Mouse (Mus musculus) adrenal gland, postnatal 10 days (tissue): ENCODE measurements around the gene Dnhd1. TPM values are rescaled to one million over a fixed set of nuclear protein-coding genes. Genes with fewer than 3 reads are reported as not detected.

Source experiments
- total RNA-seq, 2 experiments: library from RNA; stranded (reverse); gene quantifications; 2 replicates each; pipeline ENCODE4 v1.2.3; 2021

Gene Dnhd1
- total RNA-seq, 2 experiments from 2014 or later, result 3.0 to 4.7 TPM

Other genes starting within 250 kb of the Dnhd1 start
- not detected for gene Cnga4, start 246.3 kb upstream of the Dnhd1 start, total RNA-seq
- under 1 TPM in 1 of 2 experiments, not detected in 1; 0.12 TPM for gene Cckbr, start 225.1 kb upstream of the Dnhd1 start, total RNA-seq
- 10 to 100 TPM; 48.6 to 49.5 TPM for gene Cavin3, start 168.5 kb upstream of the Dnhd1 start, total RNA-seq
- gene Smpd1, start 96.5 kb upstream of the Dnhd1 start, total RNA-seq, result 10 to 100 TPM; 59.2 to 68.1 TPM
- gene Apbb1, start 69.2 kb upstream of the Dnhd1 start, total RNA-seq, result 10 to 100 TPM; 19.6 to 25.2 TPM
- gene Hpx, start 50.7 kb upstream of the Dnhd1 start, total RNA-seq, result 100 to 1,000 TPM; 313 to 789 TPM
- 10 to 100 TPM; 32.5 to 45.1 TPM for gene Trim3, start 17.3 kb upstream of the Dnhd1 start, total RNA-seq
- gene Timm10b, start 10.8 kb upstream of the Dnhd1 start, total RNA-seq, result 100 to 1,000 TPM; 129 to 132 TPM
- gene Arfip2, start 10.4 kb upstream of the Dnhd1 start, total RNA-seq, result 10 to 100 TPM; 48.3 to 57.8 TPM
- gene Gm45799, start 10.3 kb upstream of the Dnhd1 start, total RNA-seq, result 10 to 100 TPM in 1 of 2 experiments, 1 to 10 TPM in 1; 6.3 to 10.4 TPM
- 100 to 1,000 TPM; 135 to 139 TPM for gene Ilk, start 85.8 kb downstream of the Dnhd1 start, total RNA-seq
- 10 to 100 TPM; 15.3 to 17.6 TPM for gene Rrp8, start 86.6 kb downstream of the Dnhd1 start, total RNA-seq
- gene Taf10, start 93.5 kb downstream of the Dnhd1 start, total RNA-seq, result 100 to 1,000 TPM; 167 to 172 TPM
- 10 to 100 TPM; 65.5 to 68.8 TPM for gene Tpp1, start 101.4 kb downstream of the Dnhd1 start, total RNA-seq
- gene Dchs1, start 136.8 kb downstream of the Dnhd1 start, total RNA-seq, result 10 to 100 TPM; 11.8 to 17.1 TPM
- gene Mrpl17, start 160.3 kb downstream of the Dnhd1 start, total RNA-seq, result 100 to 1,000 TPM; 208 to 232 TPM